Mouse (Mus musculus): ENCODE measurements around the gene Arhgap24. TPM values are rescaled to one million over a fixed set of nuclear protein-coding genes. Genes with fewer than 3 reads are reported as not detected.

Arhgap24 gene
- total RNA-seq, 2 experiments from 2014 or later, result 5.9 to 6.1 TPM

DNA sequence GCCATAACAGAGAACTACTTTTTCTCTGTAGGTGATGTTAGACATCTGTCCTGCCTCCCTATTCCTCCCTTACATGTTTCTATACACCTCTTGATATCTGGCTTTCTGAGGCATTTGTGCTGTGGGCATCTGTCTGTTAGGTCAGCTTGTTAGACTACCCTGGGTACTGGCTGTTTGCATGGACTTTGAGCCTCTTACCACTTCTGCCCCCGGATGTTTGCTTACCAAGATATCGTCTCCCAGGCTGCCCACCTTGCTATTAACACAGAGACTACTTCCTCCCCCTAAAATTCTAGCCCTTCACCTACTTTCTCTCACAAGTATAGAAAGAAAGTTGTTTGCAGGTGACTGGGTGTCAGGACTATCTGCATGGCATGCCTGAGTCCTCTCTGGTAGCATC, 15.8 kb upstream of the Arhgap24 start:
- no peak for TF ChIP-seq CTCF (IDR thresholded peaks at IDR 0.05)
- Histone ChIP-seq H3K4me3 (no peak overlapping the region), H3K27ac (no peak overlapping the region)
- no peak for DNase-seq (ENCODE audit: extremely low spot score in 1 of 2, low spot score in 2 of 2)
- intact Hi-C loops (cut with DNase I), result no loop called here

DNA sequence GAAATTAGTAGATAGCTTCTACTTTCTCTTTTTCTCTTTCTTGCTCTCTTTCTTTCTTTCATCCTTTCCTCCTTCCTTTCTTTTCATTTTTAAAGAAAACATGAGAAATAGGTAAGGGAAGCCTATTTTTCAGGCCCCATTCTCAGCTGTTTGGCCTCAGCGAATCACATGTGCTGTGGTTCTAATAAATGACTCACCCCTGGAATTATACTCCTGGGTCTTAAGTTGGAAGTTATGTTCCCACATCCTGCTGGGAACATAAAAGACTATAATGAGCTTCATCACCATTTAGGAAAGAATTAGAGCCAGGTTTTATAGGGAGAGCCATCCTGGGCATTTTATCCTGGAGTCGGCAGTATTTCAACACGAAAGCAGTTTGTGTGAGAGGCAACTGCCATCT, 12.9 kb upstream of the Arhgap24 start:
- Histone ChIP-seq H3K27ac (no peak overlapping the region), H3K4me3 (no peak overlapping the region)
- no peak for DNase-seq (ENCODE audit: extremely low spot score in 1 of 2, low spot score in 2 of 2)
- TF ChIP-seq CTCF (IDR thresholded peaks at IDR 0.05), result no peak
- intact Hi-C loops (cut with DNase I), result no loop called here

DNA sequence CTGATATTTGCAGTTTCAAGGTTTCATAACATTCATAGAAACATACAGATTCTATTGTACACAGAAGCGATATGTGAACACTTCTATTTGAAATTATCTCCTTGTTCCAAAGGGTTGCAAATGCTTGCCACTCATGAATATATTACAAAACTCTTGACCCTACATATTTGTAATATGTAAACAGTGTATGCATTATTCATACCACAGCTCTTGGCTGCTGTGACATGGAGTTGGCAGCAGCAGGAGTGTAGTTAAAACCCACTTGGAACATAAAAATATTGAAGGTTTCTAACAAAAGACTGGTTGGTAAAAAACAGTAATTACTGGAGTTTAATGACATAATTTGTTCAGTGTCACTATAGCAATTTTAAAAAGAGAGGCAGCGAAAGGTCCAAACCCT, 10.9 kb upstream of the Arhgap24 start:
- DNase-seq (ENCODE audit: extremely low spot score in 1 of 2, low spot score in 2 of 2), result no peak
- intact Hi-C loops (cut with DNase I), result no loop called here
- no peak for TF ChIP-seq CTCF (IDR thresholded peaks at IDR 0.05)
- H3K4me3 ChIP-seq, result no peak overlapping the region
- no peak overlapping the region for H3K27ac ChIP-seq

GRCm38 (mm10) chr5:102478076-102478475, 3.1 kb upstream of the Arhgap24 start:
- no peak overlapping the region for H3K4me3 ChIP-seq
- H3K27ac ChIP-seq, result no peak overlapping the region
- no peak for DNase-seq (ENCODE audit: extremely low spot score in 1 of 2, low spot score in 2 of 2)
- no peak for TF ChIP-seq CTCF (IDR thresholded peaks at IDR 0.05)
- intact Hi-C loops (cut with DNase I), result no loop called here

- Histone ChIP-seq H3K4me3 (no peak overlapping the region), H3K27ac (no peak overlapping the region)
- no peak for TF ChIP-seq CTCF (IDR thresholded peaks at IDR 0.05)
- intact Hi-C loops (cut with DNase I), result no loop called here
- no peak for DNase-seq (ENCODE audit: extremely low spot score in 1 of 2, low spot score in 2 of 2)
Observed at GRCm38 (mm10) chr5:102483285-102483975, 2.2 kb downstream of the Arhgap24 start.

DNA sequence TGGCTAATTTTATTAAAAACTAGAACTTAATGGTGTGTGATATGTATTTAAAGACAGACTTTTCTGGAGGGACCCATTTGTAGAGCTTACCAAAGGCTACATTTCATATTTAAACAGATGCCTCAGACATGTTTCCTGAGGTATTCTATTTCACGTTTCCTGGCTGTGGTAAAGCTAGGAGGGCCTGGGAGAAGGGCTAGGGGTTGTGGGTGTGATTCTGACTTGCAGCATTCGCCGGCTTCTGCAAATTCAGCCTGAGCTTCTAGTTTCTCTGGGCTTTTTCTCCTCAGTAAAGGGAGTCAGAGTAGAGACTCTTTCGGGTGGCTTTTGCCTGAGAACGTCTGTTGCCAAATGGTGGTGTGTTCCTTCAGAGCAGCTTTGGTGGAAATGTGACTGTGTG, 10.4 kb downstream of the Arhgap24 start:
- Histone ChIP-seq H3K27ac (no peak overlapping the region), H3K4me3 (no peak overlapping the region)
- no peak for DNase-seq (ENCODE audit: extremely low spot score in 1 of 2, low spot score in 2 of 2)
- intact Hi-C loops (cut with DNase I), result no loop called here
- TF ChIP-seq CTCF (IDR thresholded peaks at IDR 0.05), result no peak

DNA sequence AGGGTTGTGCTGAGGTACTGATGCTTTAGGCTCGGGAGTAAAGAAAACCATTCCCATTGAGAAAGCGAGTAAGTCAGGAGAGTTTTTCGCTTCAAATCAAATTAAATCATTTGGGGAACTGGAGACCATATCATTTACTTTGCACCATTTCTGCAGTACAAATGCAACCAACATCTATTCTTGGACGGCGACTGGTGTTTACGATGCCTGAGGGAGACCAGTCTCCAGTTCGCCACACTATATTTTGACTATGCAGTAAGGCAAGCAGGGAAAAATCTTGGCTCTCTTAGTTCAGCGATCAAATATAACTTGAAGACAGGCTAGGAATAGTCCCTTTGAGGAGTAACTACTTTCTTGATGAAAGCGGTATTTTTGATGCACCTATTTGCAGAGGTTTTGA, 11.0 kb downstream of the Arhgap24 start:
- no peak overlapping the region for H3K4me3 ChIP-seq
- intact Hi-C loops (cut with DNase I), result no loop called here
- no peak overlapping the region for H3K27ac ChIP-seq
- no peak for DNase-seq (ENCODE audit: extremely low spot score in 1 of 2, low spot score in 2 of 2)
- TF ChIP-seq CTCF (IDR thresholded peaks at IDR 0.05), result no peak

- Histone ChIP-seq H3K4me3 (no peak overlapping the region), H3K27ac (no peak overlapping the region)
- no peak for TF ChIP-seq CTCF (IDR thresholded peaks at IDR 0.05)
- intact Hi-C loops (cut with DNase I), result no loop called here
- no peak for DNase-seq (ENCODE audit: extremely low spot score in 1 of 2, low spot score in 2 of 2)
Observed at GRCm38 (mm10) chr5:102494827-102495226, 13.6 kb downstream of the Arhgap24 start.

GRCm38 (mm10) chr5:102497205-102497604, 16.0 kb downstream of the Arhgap24 start:
- no peak for TF ChIP-seq CTCF (IDR thresholded peaks at IDR 0.05)
- H3K4me3 ChIP-seq, result no peak overlapping the region
- DNase-seq (ENCODE audit: extremely low spot score in 1 of 2, low spot score in 2 of 2), result no peak
- intact Hi-C loops (cut with DNase I), result no loop called here
- no peak overlapping the region for H3K27ac ChIP-seq

DNA sequence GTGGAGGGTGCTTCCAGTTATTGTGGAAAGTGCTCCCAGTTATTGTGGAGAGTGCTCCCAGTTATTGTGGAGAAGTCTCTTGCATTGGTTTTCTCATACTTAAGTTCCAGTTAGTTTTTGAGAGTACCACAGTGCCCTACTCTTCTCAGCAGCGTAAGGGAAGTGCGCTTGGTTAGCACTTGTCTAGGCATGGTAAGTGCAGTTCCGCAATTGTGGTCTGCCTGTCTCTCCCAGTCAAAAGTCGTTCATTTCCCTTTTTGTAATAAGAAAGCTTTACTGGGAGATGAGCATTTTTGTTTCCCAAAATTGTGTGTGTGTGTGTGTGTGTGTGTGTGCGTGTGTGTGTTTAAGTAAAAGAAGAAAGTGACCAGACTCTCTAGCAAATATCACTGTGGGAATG, 17.6 kb downstream of the Arhgap24 start:
- intact Hi-C loops (cut with DNase I), result no loop called here
- Histone ChIP-seq H3K27ac (no peak overlapping the region), H3K4me3 (no peak overlapping the region)
- no peak for TF ChIP-seq CTCF (IDR thresholded peaks at IDR 0.05)
- DNase-seq (ENCODE audit: extremely low spot score in 1 of 2, low spot score in 2 of 2), result no peak

- H3K4me3 ChIP-seq, result no peak overlapping the region
- TF ChIP-seq CTCF (IDR thresholded peaks at IDR 0.05), result no peak
- DNase-seq (ENCODE audit: extremely low spot score in 1 of 2, low spot score in 2 of 2), result no peak
- intact Hi-C loops (cut with DNase I), result no loop called here
- no peak overlapping the region for H3K27ac ChIP-seq
Observed at GRCm38 (mm10) chr5:102502333-102502732, 21.1 kb downstream of the Arhgap24 start.

- TF ChIP-seq CTCF (IDR thresholded peaks at IDR 0.05), result no peak
- intact Hi-C loops (cut with DNase I), result no loop called here
- H3K4me3 ChIP-seq, result no peak overlapping the region
- no peak for DNase-seq (ENCODE audit: extremely low spot score in 1 of 2, low spot score in 2 of 2)
- H3K27ac ChIP-seq, result no peak overlapping the region
Observed at GRCm38 (mm10) chr5:102503066-102503465, 21.9 kb downstream of the Arhgap24 start.

DNA sequence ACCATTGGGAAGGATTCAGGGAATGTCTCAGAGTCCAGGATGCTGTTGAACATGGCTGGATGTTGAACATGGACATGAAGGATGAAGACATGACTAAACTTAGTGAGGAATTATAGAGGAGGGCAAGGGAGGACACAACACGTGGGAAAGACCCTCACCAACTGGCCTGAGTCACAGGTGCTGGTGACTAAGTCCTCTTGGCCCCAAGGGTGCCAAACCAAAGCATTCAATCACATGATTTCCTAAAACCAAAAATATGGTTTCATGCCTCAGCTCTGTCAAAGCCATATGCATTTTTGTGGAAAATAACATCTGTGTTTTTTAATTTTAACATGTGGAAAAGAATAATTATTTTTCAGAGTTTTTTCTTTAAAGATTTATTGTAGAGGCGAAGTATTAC, 22.7 kb downstream of the Arhgap24 start:
- DNase-seq (ENCODE audit: extremely low spot score in 1 of 2, low spot score in 2 of 2), result no peak
- H3K27ac ChIP-seq, result no peak overlapping the region
- no peak overlapping the region for H3K4me3 ChIP-seq
- intact Hi-C loops (cut with DNase I), result no loop called here
- TF ChIP-seq CTCF (IDR thresholded peaks at IDR 0.05), result no peak
